Mouse (Mus musculus) intestine, embryonic 14.5 days (tissue): Measurements from ENCODE around the gene Elp5. TPM values are rescaled to one million over a fixed set of nuclear protein-coding genes. Genes with fewer than 3 reads are reported as not detected.

Experiments
- ATAC-seq: fragments of 200-750 bp; cut with Nextera tagmentation; replicated peaks from 2 replicates; pipeline ENCODE4 v1.8.0; 2017; ENCODE audit warnings: low read depth, moderate number of reproducible peaks, moderate TSS enrichment, moderate library complexity; ENCODE audit not compliant: low FRiP score, low TSS enrichment
- DNase-seq: peaks from one replicate; pipeline ENCODE4 v3.0.0-alpha.2; 2018; ENCODE audit warnings: low spot score
- H3K27ac ChIP-seq: fragments of 300-500 bp; sonication (generic); 2 replicates; pipeline ENCODE4 v1.5.1; 2014; ENCODE audit warnings: low read depth, mild to moderate bottlenecking, control low read depth
- H3K27me3 ChIP-seq: fragments of 300-500 bp; sonication (generic); replicated peaks from 2 replicates; pipeline ENCODE4 v1.6.1; 2014; ENCODE audit warnings: low read length, control low read depth; ENCODE audit not compliant: control insufficient read depth, insufficient read depth
- H3K36me3 ChIP-seq: fragments of 300-500 bp; sonication (generic); 2 replicates; pipeline ENCODE4 v1.6.1; 2014; ENCODE audit warnings: low read length, control low read depth; ENCODE audit not compliant: control insufficient read depth, insufficient read depth
- H3K4me1 ChIP-seq: fragments of 300-500 bp; sonication (generic); replicated peaks from 2 replicates; pipeline ENCODE4 v1.6.1; 2014; ENCODE audit warnings: low read length, control low read depth, mixed read lengths; ENCODE audit not compliant: control insufficient read depth, insufficient read depth
- H3K4me2 ChIP-seq: fragments of 300-500 bp; sonication (generic); 2 replicates; pipeline ENCODE4 v1.6.1; 2014; ENCODE audit warnings: low read length
- H3K4me3 ChIP-seq: fragments of 300-500 bp; sonication (generic); 2 replicates; pipeline ENCODE4 v1.5.1; 2014; ENCODE audit warnings: low read depth, low read length, control low read depth, mixed read lengths
- H3K9ac ChIP-seq: fragments of 300-500 bp; sonication (generic); 2 replicates; pipeline ENCODE4 v1.6.1; 2014; ENCODE audit warnings: mild to moderate bottlenecking, low read length
- H3K9me3 ChIP-seq: fragments of 300-500 bp; sonication (generic); 2 replicates; pipeline ENCODE4 v1.6.1; 2016; ENCODE audit warnings: low read length, control low read depth; ENCODE audit not compliant: control insufficient read depth
- WGBS: fragments of 180-500 bp; shearing (Covaris S2); extraction: QIAGEN DNeasy Blood & Tissue Kit; methylation state at CpG from one replicate; pipeline ENCODE4 v1.1.7; 2014; 5-methylcytosine and 5-hydroxymethylcytosine counted together
- polyA plus RNA-seq: library from polyadenylated mRNA; unstranded; fragments of >200 nt; fragmentation: Nextera tagmentation; extraction: Ambion mirVana; gene quantifications from 2 replicates; pipeline ENCODE4 v1.2.1, GENCODE M21; 2014

Elp5 gene
- polyA plus RNA-seq, 1 experiment from 2014 or later: 104 TPM

GRCm38 (mm10) chr11:69950807-69951459, 31.4 kb downstream of the Elp5 start:
- DNase-seq (no peak), ATAC-seq (no peak)
- Histone ChIP-seq H3K36me3 (no peaks in the 10 kb centered on the region), H3K9me3 (no peaks in the 10 kb centered on the region; the same call in 1 of the 2 replicates), H3K9ac (no peak overlapping the region), H3K4me2 (no peak overlapping the region), H3K4me1 (peaks cover 11% of the 10 kb centered on the region), H3K27ac (no peak overlapping the region), H3K4me3 (no peak overlapping the region), H3K27me3 (no peaks in the 10 kb centered on the region)
- 40% methylated on average over 4 of the region's 4 CpGs for WGBS

- no peaks in the 10 kb centered on the region for H3K27me3 ChIP-seq
- peaks cover 16% of the 10 kb centered on the region; the same call in 1 of the 2 replicates for H3K36me3 ChIP-seq
- H3K9me3 ChIP-seq: no peaks in the 10 kb centered on the region
- peak; percentile 44 for ATAC-seq
- DNase-seq: peak; percentile 97
- H3K4me3 ChIP-seq: peak overlapping the region; percentile 48
- WGBS: 0% methylated on average over 14 of the region's 14 CpGs
- H3K4me2 ChIP-seq: peak overlapping the region; percentile 72
- H3K9ac ChIP-seq: peak overlapping the region; percentile 66
- peak overlapping the region; percentile 84 for H3K27ac ChIP-seq
- H3K4me1 ChIP-seq: peaks cover 11% of the 10 kb centered on the region
These were observed 33.6 kb downstream of the Elp5 start for GRCm38 (mm10) chr11:69948763-69949150.

- peaks cover 11% of the 10 kb centered on the region for H3K4me1 ChIP-seq
- peak; percentile 92 for ATAC-seq
- H3K27me3 ChIP-seq: no peaks in the 10 kb centered on the region
- no peaks in the 10 kb centered on the region for H3K9me3 ChIP-seq
- H3K36me3 ChIP-seq: peaks cover 17% of the 10 kb centered on the region; the same call in 1 of the 2 replicates
- peak within 1 kb of the TSS; percentile 72 for H3K4me2 ChIP-seq
- H3K27ac ChIP-seq: peak within 1 kb of the TSS; percentile 84
- peak; percentile 97 for DNase-seq
- H3K4me3 ChIP-seq: peak within 1 kb of the TSS; percentile 48
- WGBS: under 1% methylated on average over 34 of the region's 34 CpGs
- peak within 1 kb of the TSS; percentile 66 for H3K9ac ChIP-seq
These were observed 34.1 kb downstream of the Elp5 start, which contains the start of gene Slc2a4 for GRCm38 (mm10) chr11:69948066-69948762. Gene Slc2a4 (minus strand): TSS chr11:69948188.

- peaks cover 11% of the 10 kb centered on the region for H3K4me1 ChIP-seq
- H3K27me3 ChIP-seq: no peaks in the 10 kb centered on the region
- DNase-seq (peak; percentile 79), ATAC-seq (peak; percentile 44; the same call in 1 of the 2 replicates)
- WGBS: 1% methylated on average over 29 of the region's 29 CpGs
- H3K27ac ChIP-seq: peak overlapping the region; percentile 81
- peak overlapping the region; percentile 44 for H3K9ac ChIP-seq
- peak overlapping the region; percentile 72 for H3K4me2 ChIP-seq
- peak overlapping the region; percentile 48 for H3K4me3 ChIP-seq
- peaks cover 21% of the 10 kb centered on the region for H3K36me3 ChIP-seq
- no peaks in the 10 kb centered on the region for H3K9me3 ChIP-seq
These were observed 34.8 kb downstream of the Elp5 start for GRCm38 (mm10) chr11:69947337-69948065.

- Histone ChIP-seq H3K27ac (peak overlapping the region; percentile 81), H3K4me3 (peak overlapping the region; percentile 48; the same call in 1 of the 2 replicates), H3K9ac (peak overlapping the region; percentile 44; the same call in 1 of the 2 replicates), H3K4me1 (peaks cover 11% of the 10 kb centered on the region), H3K36me3 (peaks cover 21% of the 10 kb centered on the region), H3K9me3 (no peaks in the 10 kb centered on the region), H3K4me2 (peak overlapping the region; percentile 72), H3K27me3 (no peaks in the 10 kb centered on the region)
- 88% methylated on average over 18 of the region's 18 CpGs for WGBS
- DNase-seq (no peak), ATAC-seq (no peak)
These were observed 36.1 kb downstream of the Elp5 start for GRCm38 (mm10) chr11:69945997-69946891.

- H3K9me3 ChIP-seq: no peaks in the 10 kb centered on the region
- H3K9ac ChIP-seq: no peak overlapping the region
- ATAC-seq (no peak), DNase-seq (no peak)
- peaks cover 21% of the 10 kb centered on the region for H3K36me3 ChIP-seq
- no peak overlapping the region for H3K4me3 ChIP-seq
- no peaks in the 10 kb centered on the region for H3K27me3 ChIP-seq
- 74% methylated on average over 13 of the region's 13 CpGs for WGBS
- H3K4me2 ChIP-seq: no peak overlapping the region
- peaks cover 11% of the 10 kb centered on the region for H3K4me1 ChIP-seq
- H3K27ac ChIP-seq: no peak overlapping the region
These were observed 37.1 kb downstream of the Elp5 start for GRCm38 (mm10) chr11:69945216-69945615.

- Histone ChIP-seq H3K4me1 (peaks cover 14% of the 10 kb centered on the region), H3K27ac (no peak overlapping the region), H3K36me3 (peaks cover 21% of the 10 kb centered on the region), H3K4me2 (no peak overlapping the region), H3K4me3 (no peak overlapping the region), H3K9me3 (no peaks in the 10 kb centered on the region), H3K9ac (no peak overlapping the region), H3K27me3 (no peaks in the 10 kb centered on the region)
- no peak for DNase-seq
- WGBS: 76% methylated on average over 4 of the region's 4 CpGs
- ATAC-seq: no peak
These were observed 41.4 kb downstream of the Elp5 start for GRCm38 (mm10) chr11:69940962-69941361.

- no peak overlapping the region for H3K27ac ChIP-seq
- peaks cover 15% of the 10 kb centered on the region for H3K36me3 ChIP-seq
- peaks cover 15% of the 10 kb centered on the region for H3K4me1 ChIP-seq
- ATAC-seq (no peak), DNase-seq (no peak)
- H3K4me2 ChIP-seq: no peak overlapping the region
- H3K4me3 ChIP-seq: no peak overlapping the region
- H3K9ac ChIP-seq: no peak overlapping the region
- 92% methylated on average over 17 of the region's 17 CpGs for WGBS
- H3K27me3 ChIP-seq: no peaks in the 10 kb centered on the region
- H3K9me3 ChIP-seq: no peaks in the 10 kb centered on the region
These were observed 42.6 kb downstream of the Elp5 start for GRCm38 (mm10) chr11:69939731-69940130.
